Mouse (Mus musculus) limb, embryonic 14.5 days (tissue): ENCODE results near the gene Hmx3. TPM values are rescaled to one million over a fixed set of nuclear protein-coding genes. Genes with fewer than 3 reads are reported as not detected.

Experiments used
- ATAC-seq: fragments of 200-750 bp; cut with Nextera tagmentation; 2 replicates; pipeline ENCODE4 v1.8.0; 2017; ENCODE audit warnings: low read depth, moderate number of reproducible peaks, moderate TSS enrichment; ENCODE audit not compliant: low FRiP score
- DNase-seq: peaks from one replicate; pipeline ENCODE4 v3.0.0-alpha.2; 2015; ENCODE audit warnings: low spot score
- H3K27ac ChIP-seq: fragments of 300-500 bp; sonication (generic); replicated peaks from 2 replicates; pipeline ENCODE4 v1.5.1; 2014; ENCODE audit warnings: low read depth, mild to moderate bottlenecking, low read length, moderate library complexity, mixed read lengths
- H3K27me3 ChIP-seq: fragments of 300-500 bp; sonication (generic); 2 replicates; pipeline ENCODE4 v1.6.1; 2014; ENCODE audit warnings: low read length, mixed read lengths; ENCODE audit not compliant: control insufficient read depth, insufficient read depth
- H3K36me3 ChIP-seq: fragments of 300-500 bp; sonication (generic); 2 replicates; pipeline ENCODE4 v1.6.1; 2014; ENCODE audit warnings: mild to moderate bottlenecking, low read length, moderate library complexity, mixed read lengths; ENCODE audit not compliant: control insufficient read depth, insufficient read depth
- H3K4me1 ChIP-seq: fragments of 300-500 bp; sonication (generic); 2 replicates; pipeline ENCODE4 v1.6.1; 2014; ENCODE audit warnings: antibody characterized with exemption, low read length, mixed read lengths; ENCODE audit not compliant: control insufficient read depth, insufficient read depth
- H3K4me2 ChIP-seq: fragments of 300-500 bp; sonication (generic); replicated peaks from 2 replicates; pipeline ENCODE4 v1.6.1; 2014; ENCODE audit warnings: low read depth, mild to moderate bottlenecking, low read length, moderate library complexity; ENCODE audit not compliant: severe bottlenecking
- H3K4me3 ChIP-seq: fragments of 300-500 bp; sonication (generic); replicated peaks from 2 replicates; pipeline ENCODE4 v1.5.1; 2014; ENCODE audit warnings: low read length
- H3K9ac ChIP-seq: fragments of 300-500 bp; sonication (generic); 2 replicates; pipeline ENCODE4 v1.6.1; 2014; ENCODE audit warnings: mild to moderate bottlenecking, low read depth, low read length, moderate library complexity; ENCODE audit not compliant: severe bottlenecking
- H3K9me3 ChIP-seq: fragments of 300-500 bp; sonication (generic); 2 replicates; pipeline ENCODE4 v1.6.1; 2016; ENCODE audit warnings: low read length; ENCODE audit not compliant: control insufficient read depth
- POLR2A ChIP-seq: fragments of 200-500 bp; IDR thresholded peaks from 2 replicates; pipeline ENCODE4 v1.8.0; 2012; ENCODE audit warnings: inconsistent platforms, mild to moderate bottlenecking, moderate library complexity, borderline replicate concordance; ENCODE audit not compliant: insufficient read depth, insufficient read length; ENCODE audit errors: extremely low read depth
- WGBS: fragments of 180-500 bp; shearing (Covaris S2); extraction: QIAGEN DNeasy Blood & Tissue Kit; methylation state at CpG from one replicate; pipeline ENCODE4 v1.1.7; 2014; 5-methylcytosine and 5-hydroxymethylcytosine counted together
- polyA plus RNA-seq, 2 experiments: library from polyadenylated mRNA; depleted of rRNA in 1 of 2; stranded (reverse) in 1 of 2; unstranded in 1 of 2; fragments of >200 nt; fragmentation: Nextera tagmentation in 1 of 2; extraction: Ambion mirVana in 1 of 2; gene quantifications; 2 replicates each; pipeline versions ENCODE4 v1.2.1 to v1.2.3; 2012 to 2014

Gene Hmx3
- polyA plus RNA-seq, 2 experiments, result 0.04 TPM; not detected in 1

- H3K9ac ChIP-seq, result peak overlapping the region; percentile 40; the same call in 1 of the 2 replicates
- DNase-seq (no peak), ATAC-seq (0 out of 2 replicates have a peak, but pooled peaks have one; percentile 7)
- H3K4me1 ChIP-seq, result peaks cover 16% of the 10 kb centered on the region; the same call in 1 of the 2 replicates
- no peaks in the 10 kb centered on the region for H3K9me3 ChIP-seq
- H3K27me3 ChIP-seq, result peaks cover 79% of the 10 kb centered on the region
- TF ChIP-seq POLR2A, result no peak
- peak overlapping the region; percentile 67 for H3K4me2 ChIP-seq
- H3K36me3 ChIP-seq, result no peaks in the 10 kb centered on the region
- H3K27ac ChIP-seq, result no peak overlapping the region
- peak overlapping the region; percentile 40 for H3K4me3 ChIP-seq
- under 1% methylated on average over 46 of the region's 71 CpGs for WGBS
Measured at GRCm38 (mm10) chr7:131542872-131543622, 380 bp downstream of the Hmx3 start.

DNA sequence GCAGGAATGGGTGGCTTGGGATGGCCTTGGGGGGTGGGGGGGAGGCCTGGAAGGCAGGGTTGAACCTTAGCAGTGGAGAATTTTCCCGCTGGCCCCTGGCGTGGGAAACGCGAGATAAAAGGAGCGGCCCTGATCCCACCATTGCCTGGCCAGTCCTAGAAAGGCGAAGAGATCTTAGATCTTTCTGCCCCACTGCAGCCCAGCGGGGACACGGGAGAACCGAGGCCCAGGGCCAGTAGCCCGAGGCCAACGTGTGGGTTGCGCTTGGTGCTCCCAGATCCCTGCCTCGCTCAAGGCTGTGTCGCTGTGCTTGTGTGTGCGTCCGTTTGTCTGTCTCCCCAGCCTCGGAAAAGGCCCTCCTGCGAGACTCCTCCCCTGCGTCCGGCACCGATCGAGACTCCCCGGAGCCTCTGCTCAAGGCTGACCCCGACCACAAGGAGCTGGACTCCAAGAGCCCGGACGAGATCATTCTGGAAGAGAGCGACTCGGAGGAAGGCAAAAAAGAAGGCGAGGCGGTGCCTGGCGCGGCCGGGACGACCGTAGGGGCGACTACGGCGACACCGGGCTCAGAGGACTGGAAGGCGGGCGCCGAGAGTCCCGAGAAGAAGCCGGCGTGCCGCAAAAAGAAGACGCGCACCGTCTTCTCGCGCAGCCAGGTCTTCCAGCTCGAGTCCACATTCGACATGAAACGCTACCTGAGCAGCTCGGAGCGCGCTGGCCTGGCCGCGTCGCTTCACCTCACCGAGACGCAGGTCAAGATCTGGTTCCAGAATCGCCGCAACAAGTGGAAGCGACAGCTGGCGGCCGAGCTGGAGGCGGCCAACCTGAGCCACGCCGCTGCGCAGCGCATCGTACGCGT lies 1.2 kb downstream of the Hmx3 start:
- DNase-seq, result no peak
- no peak for ATAC-seq
- Histone ChIP-seq H3K9ac (no peak overlapping the region), H3K4me2 (peak overlapping the region; percentile 67), H3K9me3 (no peaks in the 10 kb centered on the region), H3K27me3 (peaks cover 87% of the 10 kb centered on the region), H3K27ac (no peak overlapping the region), H3K36me3 (no peaks in the 10 kb centered on the region), H3K4me1 (peaks cover 16% of the 10 kb centered on the region; the same call in 1 of the 2 replicates), H3K4me3 (peak overlapping the region; percentile 40)
- WGBS, result 2% methylated on average over 63 of the region's 75 CpGs
- no peak for TF ChIP-seq POLR2A

- no peak overlapping the region for H3K4me2 ChIP-seq
- 2% methylated on average over 5 of the region's 5 CpGs for WGBS
Measured at GRCm38 (mm10) chr7:131544871-131545270, 2.2 kb downstream of the Hmx3 start.

DNA sequence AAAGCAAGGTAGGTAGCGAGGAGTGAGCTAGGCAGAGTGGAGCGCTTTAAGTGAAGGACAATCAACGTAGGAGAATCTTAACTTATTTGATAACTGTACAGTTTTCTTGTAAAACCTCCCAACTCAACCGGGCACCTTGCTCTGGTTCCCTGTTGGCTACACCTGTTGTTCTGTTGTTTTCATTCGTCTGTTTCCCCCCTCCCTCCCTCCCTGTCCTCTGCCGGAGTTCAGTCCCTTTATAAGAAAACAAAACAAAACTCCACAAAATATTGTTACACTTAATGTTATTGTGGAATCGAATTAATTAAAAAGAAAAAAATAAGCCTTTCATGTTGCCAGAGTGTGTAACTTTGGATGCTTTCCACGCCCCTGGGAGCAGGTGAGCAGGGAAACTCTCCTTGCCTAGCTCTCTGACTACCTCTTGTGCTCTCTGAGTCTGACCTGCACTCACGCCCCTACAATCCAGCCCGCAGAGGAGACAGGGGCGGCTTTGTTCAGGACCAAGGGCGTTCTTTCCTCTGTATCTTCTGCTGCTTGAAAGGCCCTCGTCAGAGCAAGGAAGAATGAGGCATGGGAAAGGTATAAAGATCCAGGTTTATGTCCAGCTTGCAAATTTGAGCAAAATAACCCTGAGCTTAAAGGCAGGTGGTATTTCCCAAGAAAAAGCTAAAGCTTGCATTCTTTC lies 3.2 kb downstream of the Hmx3 start:
- no peak for TF ChIP-seq POLR2A
- no peak overlapping the region for H3K4me2 ChIP-seq
- peaks cover 98% of the 10 kb centered on the region for H3K27me3 ChIP-seq
- ATAC-seq (no peak), DNase-seq (no peak)
- peaks cover 16% of the 10 kb centered on the region; the same call in 1 of the 2 replicates for H3K4me1 ChIP-seq
- 4% methylated on average over 13 of the region's 13 CpGs for WGBS
- no peaks in the 10 kb centered on the region for H3K36me3 ChIP-seq
- H3K9ac ChIP-seq, result no peak overlapping the region
- H3K27ac ChIP-seq, result no peak overlapping the region
- H3K9me3 ChIP-seq, result no peaks in the 10 kb centered on the region
- H3K4me3 ChIP-seq, result no peak overlapping the region

More at GRCm38 (mm10) chr7:131544871-131545270, 2.2 kb downstream of the Hmx3 start:
- Histone ChIP-seq H3K9ac (no peak overlapping the region), H3K9me3 (no peaks in the 10 kb centered on the region), H3K36me3 (no peaks in the 10 kb centered on the region), H3K27me3 (peaks cover 96% of the 10 kb centered on the region), H3K27ac (no peak overlapping the region), H3K4me1 (peaks cover 16% of the 10 kb centered on the region; the same call in 1 of the 2 replicates), H3K4me3 (no peak overlapping the region)
- DNase-seq (no peak), ATAC-seq (no peak)
- TF ChIP-seq POLR2A, result no peak

DNA sequence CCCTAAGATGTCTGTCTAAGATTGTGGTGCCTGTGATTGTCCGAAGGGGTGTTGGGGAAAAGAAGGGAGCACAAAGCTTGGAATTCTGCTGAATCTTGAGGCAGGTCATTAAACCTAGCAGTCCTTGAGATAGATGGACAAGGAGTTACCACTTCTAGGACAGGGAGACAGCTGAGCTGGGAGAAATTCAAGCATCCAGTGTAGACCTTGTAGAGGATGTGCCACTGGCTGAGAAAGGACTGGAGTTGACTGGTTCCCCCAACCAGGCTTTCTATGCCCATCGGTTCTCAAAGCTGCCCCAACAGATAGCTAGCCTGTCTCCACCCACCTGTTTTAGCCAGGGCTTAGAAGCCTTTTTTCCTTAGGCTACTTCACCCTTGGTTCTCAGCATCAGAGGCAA lies 3.8 kb downstream of the Hmx3 start:
- DNase-seq, result no peak
- Histone ChIP-seq H3K4me3 (no peak overlapping the region), H3K27ac (no peak overlapping the region)

More for the DNA sequence above, 3.8 kb downstream of the Hmx3 start:
- Histone ChIP-seq H3K9ac (no peak overlapping the region), H3K4me1 (peaks cover 16% of the 10 kb centered on the region; the same call in 1 of the 2 replicates), H3K9me3 (no peaks in the 10 kb centered on the region), H3K36me3 (no peaks in the 10 kb centered on the region), H3K27me3 (peaks cover 98% of the 10 kb centered on the region), H3K4me2 (no peak overlapping the region)
- 0% methylated on average over 2 of the region's 2 CpGs for WGBS
- no peak for ATAC-seq
- TF ChIP-seq POLR2A, result no peak
